Mouse (Mus musculus) stomach, embryonic 15.5 days (tissue): ENCODE results near the gene Spata16. TPM values are rescaled to one million over a fixed set of nuclear protein-coding genes. Genes with fewer than 3 reads are reported as not detected.

Experiments
- ATAC-seq: fragments of 200-750 bp; cut with Nextera tagmentation; 2 replicates; pipeline ENCODE4 v1.8.0; 2017; ENCODE audit warnings: low read depth, moderate number of reproducible peaks, moderate TSS enrichment; ENCODE audit not compliant: insufficient read depth, low FRiP score
- H3K27ac ChIP-seq: fragments of 300-500 bp; sonication (generic); 2 replicates; pipeline ENCODE4 v1.5.1; 2015; ENCODE audit warnings: mild to moderate bottlenecking, inconsistent platforms
- H3K27me3 ChIP-seq: fragments of 300-500 bp; sonication (generic); replicated peaks from 2 replicates; pipeline ENCODE4 v1.6.1; 2015; ENCODE audit warnings: inconsistent platforms
- H3K36me3 ChIP-seq: fragments of 300-500 bp; sonication (generic); 2 replicates; pipeline ENCODE4 v1.6.1; 2015; ENCODE audit warnings: inconsistent platforms
- H3K4me1 ChIP-seq: fragments of 300-500 bp; sonication (generic); 2 replicates; pipeline ENCODE4 v1.6.1; 2015; ENCODE audit warnings: inconsistent platforms
- H3K4me2 ChIP-seq: fragments of 300-500 bp; sonication (generic); 2 replicates; pipeline ENCODE4 v1.6.1; 2015; ENCODE audit warnings: mild to moderate bottlenecking, inconsistent platforms
- H3K4me3 ChIP-seq: fragments of 300-500 bp; sonication (generic); replicated peaks from 2 replicates; pipeline ENCODE4 v1.5.1; 2015; ENCODE audit warnings: inconsistent platforms
- H3K9ac ChIP-seq: fragments of 300-500 bp; sonication (generic); 2 replicates; pipeline ENCODE4 v1.6.1; 2015; ENCODE audit warnings: inconsistent platforms
- H3K9me3 ChIP-seq: fragments of 300-500 bp; sonication (generic); 2 replicates; pipeline ENCODE4 v1.6.1; 2016; ENCODE audit warnings: inconsistent platforms
- WGBS: fragments of 180-500 bp; shearing (Covaris S2); methylation state at CpG from one replicate; pipeline ENCODE4 v1.1.7; 2015; 5-methylcytosine and 5-hydroxymethylcytosine counted together
- polyA plus RNA-seq: library from polyadenylated mRNA; unstranded; fragments of >200 nt; fragmentation: Nextera tagmentation; extraction: Ambion mirVana; gene quantifications from 2 replicates; pipeline ENCODE4 v1.2.1, GENCODE M21; 2015

The Spata16 gene
- polyA plus RNA-seq, 1 experiment from 2014 or later, result not detected

GRCm38 (mm10) chr3:26835051-26835755 lies 197.8 kb downstream of the Spata16 start:
- H3K27ac ChIP-seq, result no peak overlapping the region
- no peak for ATAC-seq
- WGBS, result 83% methylated on average over 17 of the region's 17 CpGs

GRCm38 (mm10) chr3:26845041-26845440 lies 207.6 kb downstream of the Spata16 start:
- Histone ChIP-seq H3K9ac (no peak overlapping the region), H3K4me1 (no peaks in the 10 kb centered on the region), H3K4me3 (no peak overlapping the region), H3K27me3 (no peaks in the 10 kb centered on the region), H3K4me2 (no peak overlapping the region), H3K9me3 (no peaks in the 10 kb centered on the region), H3K27ac (no peak overlapping the region), H3K36me3 (no peaks in the 10 kb centered on the region)
- no peak for ATAC-seq
- 88% methylated on average over 3 of the region's 3 CpGs for WGBS

More at GRCm38 (mm10) chr3:26835051-26835755, 197.8 kb downstream of the Spata16 start:
- Histone ChIP-seq H3K36me3 (no peaks in the 10 kb centered on the region), H3K4me3 (no peak overlapping the region), H3K4me2 (no peak overlapping the region), H3K4me1 (no peaks in the 10 kb centered on the region), H3K9ac (no peak overlapping the region), H3K9me3 (no peaks in the 10 kb centered on the region), H3K27me3 (no peaks in the 10 kb centered on the region)

- H3K36me3 ChIP-seq, result no peaks in the 10 kb centered on the region
- H3K4me1 ChIP-seq, result no peaks in the 10 kb centered on the region
- no peak for ATAC-seq
- no peak overlapping the region for H3K9ac ChIP-seq
- no peak overlapping the region for H3K27ac ChIP-seq
- no peak overlapping the region for H3K4me3 ChIP-seq
- no peaks in the 10 kb centered on the region for H3K9me3 ChIP-seq
- 53% methylated on average over 5 of the region's 5 CpGs for WGBS
- H3K27me3 ChIP-seq, result no peaks in the 10 kb centered on the region
- no peak overlapping the region for H3K4me2 ChIP-seq
Observed at GRCm38 (mm10) chr3:26847935-26848334, 210.5 kb downstream of the Spata16 start.

- Histone ChIP-seq H3K9me3 (no peaks in the 10 kb centered on the region), H3K36me3 (no peaks in the 10 kb centered on the region), H3K4me1 (no peaks in the 10 kb centered on the region), H3K9ac (no peak overlapping the region), H3K4me2 (no peak overlapping the region), H3K4me3 (no peak overlapping the region), H3K27me3 (no peaks in the 10 kb centered on the region), H3K27ac (no peak overlapping the region)
- no peak for ATAC-seq
Observed at GRCm38 (mm10) chr3:26850207-26850606, 212.8 kb downstream of the Spata16 start.

- Histone ChIP-seq H3K4me3 (no peak overlapping the region), H3K36me3 (no peaks in the 10 kb centered on the region), H3K27ac (no peak overlapping the region), H3K4me2 (no peak overlapping the region), H3K27me3 (no peaks in the 10 kb centered on the region), H3K9ac (no peak overlapping the region), H3K9me3 (no peaks in the 10 kb centered on the region), H3K4me1 (no peaks in the 10 kb centered on the region)
- ATAC-seq, result no peak
- 73% methylated on average over 9 of the region's 9 CpGs for WGBS
Observed at GRCm38 (mm10) chr3:26850691-26851563, 213.5 kb downstream of the Spata16 start.

GRCm38 (mm10) chr3:26853557-26853956 lies 216.1 kb downstream of the Spata16 start:
- Histone ChIP-seq H3K27ac (no peak overlapping the region), H3K36me3 (no peaks in the 10 kb centered on the region), H3K4me3 (no peak overlapping the region), H3K9me3 (no peaks in the 10 kb centered on the region), H3K4me2 (no peak overlapping the region), H3K27me3 (no peaks in the 10 kb centered on the region), H3K9ac (no peak overlapping the region), H3K4me1 (no peaks in the 10 kb centered on the region)
- WGBS, result 81% methylated on average over 5 of the region's 5 CpGs
- no peak for ATAC-seq

GRCm38 (mm10) chr3:26874706-26875105 lies 237.3 kb downstream of the Spata16 start:
- H3K4me1 ChIP-seq, result no peaks in the 10 kb centered on the region
- WGBS, result 73% methylated on average over 2 of the region's 2 CpGs
- H3K27ac ChIP-seq, result no peak overlapping the region
- H3K4me3 ChIP-seq, result no peak overlapping the region
- ATAC-seq, result no peak
- H3K27me3 ChIP-seq, result no peaks in the 10 kb centered on the region
- H3K36me3 ChIP-seq, result no peaks in the 10 kb centered on the region
- H3K4me2 ChIP-seq, result no peak overlapping the region
- no peak overlapping the region for H3K9ac ChIP-seq
- H3K9me3 ChIP-seq, result no peaks in the 10 kb centered on the region

DNA sequence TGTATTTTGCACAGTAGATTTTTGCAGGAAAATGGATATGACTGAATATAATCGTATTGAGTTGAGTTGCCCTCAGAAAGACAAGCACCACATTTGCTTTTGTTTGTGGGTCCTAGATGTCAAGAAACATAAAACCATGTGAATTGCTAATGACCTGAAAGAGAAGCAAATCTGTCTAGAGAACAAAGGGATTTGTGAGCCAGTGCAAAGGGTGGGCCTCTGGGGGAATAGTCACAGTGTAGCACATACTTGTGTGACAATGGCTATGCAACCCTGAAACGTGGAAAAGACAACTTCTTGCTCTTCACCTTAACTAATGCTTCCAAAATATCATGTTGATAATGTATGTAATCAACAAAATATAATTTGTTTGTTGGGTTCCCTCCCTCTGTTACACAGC lies 239.9 kb downstream of the Spata16 start:
- ATAC-seq, result no peak
- no peaks in the 10 kb centered on the region for H3K27me3 ChIP-seq
- no peak overlapping the region for H3K9ac ChIP-seq
- H3K27ac ChIP-seq, result no peak overlapping the region
- WGBS, result 73% methylated on average over 2 of the region's 2 CpGs
- H3K4me1 ChIP-seq, result no peaks in the 10 kb centered on the region
- no peaks in the 10 kb centered on the region for H3K9me3 ChIP-seq
- H3K36me3 ChIP-seq, result no peaks in the 10 kb centered on the region
- no peak overlapping the region for H3K4me3 ChIP-seq
- no peak overlapping the region for H3K4me2 ChIP-seq

- no peaks in the 10 kb centered on the region for H3K4me1 ChIP-seq
- H3K36me3 ChIP-seq, result no peaks in the 10 kb centered on the region
- H3K9ac ChIP-seq, result no peak overlapping the region
- H3K9me3 ChIP-seq, result no peaks in the 10 kb centered on the region
- 87% methylated on average over 1 of the region's 1 CpGs for WGBS
- H3K27me3 ChIP-seq, result no peaks in the 10 kb centered on the region
- H3K4me3 ChIP-seq, result no peak overlapping the region
- no peak overlapping the region for H3K27ac ChIP-seq
- no peak overlapping the region for H3K4me2 ChIP-seq
- ATAC-seq, result no peak
Observed at GRCm38 (mm10) chr3:26916607-26917006, 279.2 kb downstream of the Spata16 start.

DNA sequence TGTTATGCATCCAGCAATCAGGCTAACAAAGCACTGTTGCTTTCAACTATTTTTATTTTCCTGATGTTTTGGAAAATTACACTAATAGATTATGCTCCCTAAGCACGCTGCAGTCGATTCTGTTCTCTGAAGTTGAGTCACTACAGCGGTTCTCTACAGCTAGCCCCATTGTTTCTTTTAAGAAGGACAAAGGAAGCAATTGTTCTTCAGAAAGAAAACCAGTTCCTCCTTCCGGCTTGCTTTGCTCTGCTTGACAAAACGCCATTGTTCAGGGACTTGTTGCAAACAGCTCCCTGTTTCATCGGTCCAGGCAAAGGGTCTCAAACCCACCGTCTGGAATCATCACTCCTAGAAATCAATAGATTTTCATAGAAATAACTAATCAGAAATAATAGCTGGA lies 283.6 kb downstream of the Spata16 start:
- Histone ChIP-seq H3K9me3 (no peaks in the 10 kb centered on the region), H3K4me1 (no peaks in the 10 kb centered on the region), H3K9ac (no peak overlapping the region), H3K4me2 (no peak overlapping the region), H3K27ac (no peak overlapping the region), H3K4me3 (no peak overlapping the region), H3K27me3 (no peaks in the 10 kb centered on the region), H3K36me3 (no peaks in the 10 kb centered on the region)
- no peak for ATAC-seq
- 53% methylated on average over 7 of the region's 7 CpGs for WGBS

DNA sequence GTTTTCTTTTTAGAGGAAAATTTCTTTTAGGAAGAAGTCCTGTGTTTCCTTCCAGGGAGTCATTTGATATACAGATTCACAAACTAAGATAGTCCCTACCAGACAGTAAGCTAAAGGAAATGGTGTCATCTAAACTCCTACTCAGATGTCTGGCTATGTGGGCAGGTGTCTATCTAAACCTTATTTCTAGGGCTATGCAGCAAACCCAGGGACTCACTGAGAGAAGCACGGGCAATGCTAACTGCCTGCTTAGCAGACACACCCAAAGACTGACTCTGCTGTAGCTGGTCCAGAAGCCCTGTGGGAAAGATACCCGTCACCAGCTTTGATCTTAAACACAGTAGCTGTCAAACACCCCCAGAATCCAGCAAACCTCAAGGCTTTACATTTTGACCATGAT lies 284.2 kb downstream of the Spata16 start:
- WGBS, result 76% methylated on average over 2 of the region's 2 CpGs
- Histone ChIP-seq H3K4me1 (no peaks in the 10 kb centered on the region), H3K4me3 (no peak overlapping the region), H3K9ac (no peak overlapping the region), H3K9me3 (no peaks in the 10 kb centered on the region), H3K36me3 (no peaks in the 10 kb centered on the region), H3K27me3 (no peaks in the 10 kb centered on the region), H3K4me2 (no peak overlapping the region), H3K27ac (no peak overlapping the region)
- no peak for ATAC-seq

GRCm38 (mm10) chr3:26923391-26923790 lies 286.0 kb downstream of the Spata16 start:
- Histone ChIP-seq H3K9me3 (no peaks in the 10 kb centered on the region), H3K27ac (no peak overlapping the region)
- ATAC-seq, result no peak

More at GRCm38 (mm10) chr3:26923391-26923790, 286.0 kb downstream of the Spata16 start:
- Histone ChIP-seq H3K9ac (no peak overlapping the region), H3K36me3 (no peaks in the 10 kb centered on the region), H3K4me1 (no peaks in the 10 kb centered on the region), H3K4me3 (no peak overlapping the region), H3K27me3 (no peaks in the 10 kb centered on the region), H3K4me2 (no peak overlapping the region)
- 69% methylated on average over 5 of the region's 5 CpGs for WGBS
